Mouse (Mus musculus): ENCODE measurements around the gene Pigf. TPM values are rescaled to one million over a fixed set of nuclear protein-coding genes. Genes with fewer than 3 reads are reported as not detected.

Pigf gene
- total RNA-seq, 2 experiments from 2014 or later: 4.7 to 6.4 TPM

Other genes starting within 250 kb of the Pigf start
- not detected for gene Tmem247, start 108.1 kb downstream of the Pigf start, total RNA-seq (2021)
- not detected for gene Atp6v1e2, start 77.5 kb downstream of the Pigf start, total RNA-seq (2021)
- 100 to 1,000 TPM; 168 to 176 TPM for gene Rhoq, start 62.3 kb downstream of the Pigf start, total RNA-seq (2021)
- gene Cript, start 144 bp upstream of the Pigf start, total RNA-seq (2021): 10 to 100 TPM; 49.5 to 49.6 TPM
- gene Socs5, start 82.3 kb upstream of the Pigf start, total RNA-seq (2021): 10 to 100 TPM; 30.7 to 32.0 TPM
- gene Mcfd2, start 240.5 kb upstream of the Pigf start, total RNA-seq (2021): 10 to 100 TPM; 41.4 to 43.2 TPM

Measured in heart, postnatal 10 days (tissue).